Mouse (Mus musculus) embryonic facial prominence, embryonic 12.5 days (tissue): ENCODE measurements around the gene Rfxap. TPM values are rescaled to one million over a fixed set of nuclear protein-coding genes. Genes with fewer than 3 reads are reported as not detected.

ENCODE experiments used
- ATAC-seq: fragments of 200-750 bp; cut with Nextera tagmentation; 2 replicates; pipeline ENCODE4 v1.8.0; 2017; ENCODE audit not compliant: insufficient number of reproducible peaks, insufficient read depth, low FRiP score, low TSS enrichment
- H3K27ac ChIP-seq: fragments of 300-500 bp; sonication (generic); 2 replicates; pipeline ENCODE4 v1.5.1; 2016; ENCODE audit warnings: mild to moderate bottlenecking
- H3K27me3 ChIP-seq: fragments of 300-500 bp; sonication (generic); 2 replicates; pipeline ENCODE4 v1.6.1; 2016; ENCODE audit warnings: mild to moderate bottlenecking, moderate library complexity
- H3K36me3 ChIP-seq: fragments of 300-500 bp; sonication (generic); 2 replicates; pipeline ENCODE4 v1.6.1; 2016; ENCODE audit warnings: mild to moderate bottlenecking
- H3K4me1 ChIP-seq: fragments of 300-500 bp; sonication (generic); 2 replicates; pipeline ENCODE4 v1.6.1; 2016
- H3K4me2 ChIP-seq: fragments of 300-500 bp; sonication (generic); replicated peaks from 2 replicates; pipeline ENCODE4 v1.6.1; 2016; ENCODE audit warnings: mild to moderate bottlenecking, moderate library complexity
- H3K4me3 ChIP-seq: fragments of 300-500 bp; sonication (generic); 2 replicates; pipeline ENCODE4 v1.5.1; 2016; ENCODE audit warnings: mild to moderate bottlenecking
- H3K9ac ChIP-seq: fragments of 300-500 bp; sonication (generic); 2 replicates; pipeline ENCODE4 v1.6.1; 2016; ENCODE audit warnings: mild to moderate bottlenecking, moderate library complexity
- H3K9me3 ChIP-seq: fragments of 300-500 bp; sonication (generic); 2 replicates; pipeline ENCODE4 v1.6.1; 2016; ENCODE audit warnings: mild to moderate bottlenecking, moderate library complexity
- WGBS: fragments of 180-500 bp; shearing (Covaris S2); methylation state at CpG from one replicate; pipeline ENCODE4 v1.1.7; 2016; 5-methylcytosine and 5-hydroxymethylcytosine counted together
- polyA plus RNA-seq: library from polyadenylated mRNA; unstranded; fragments of >200 nt; fragmentation: Nextera tagmentation; extraction: Ambion mirVana; gene quantifications from 2 replicates; pipeline ENCODE4 v1.2.1, GENCODE M21; 2016

Gene Rfxap
- 67.3 and 72.4 TPM in 2 replicates for polyA plus RNA-seq

- WGBS, result under 1% methylated on average over 52 of the region's 52 CpGs
- H3K4me3 ChIP-seq, result peak within 1 kb of the TSS; percentile 75
- peak; percentile 92 for ATAC-seq
Measured at GRCm38 (mm10) chr3:54807666-54808217, at the start of gene Rfxap. Rfxap (minus strand) TSS chr3:54807791.

GRCm38 (mm10) chr3:54835421-54835820 lies 27.8 kb upstream of the Rfxap start:
- peaks cover 4% of the 10 kb centered on the region; the same call in 1 of the 2 replicates for H3K4me1 ChIP-seq
- H3K9me3 ChIP-seq, result no peaks in the 10 kb centered on the region
- no peak for ATAC-seq
- no peaks in the 10 kb centered on the region for H3K36me3 ChIP-seq
- no peak overlapping the region for H3K4me3 ChIP-seq
- H3K27me3 ChIP-seq, result no peaks in the 10 kb centered on the region
- 57% methylated on average over 2 of the region's 2 CpGs for WGBS
- H3K9ac ChIP-seq, result no peak overlapping the region
- no peak overlapping the region for H3K27ac ChIP-seq
- H3K4me2 ChIP-seq, result no peak overlapping the region

More at GRCm38 (mm10) chr3:54807666-54808217, at the start of gene Rfxap:
- H3K9ac ChIP-seq, result peak within 1 kb of the TSS; percentile 90
- H3K9me3 ChIP-seq, result no peaks in the 10 kb centered on the region
- peak within 1 kb of the TSS; percentile 86 for H3K27ac ChIP-seq
- H3K27me3 ChIP-seq, result no peaks in the 10 kb centered on the region
- peaks cover 10% of the 10 kb centered on the region for H3K36me3 ChIP-seq
- peak within 1 kb of the TSS; percentile 97 for H3K4me2 ChIP-seq
- peaks cover 18% of the 10 kb centered on the region for H3K4me1 ChIP-seq

DNA sequence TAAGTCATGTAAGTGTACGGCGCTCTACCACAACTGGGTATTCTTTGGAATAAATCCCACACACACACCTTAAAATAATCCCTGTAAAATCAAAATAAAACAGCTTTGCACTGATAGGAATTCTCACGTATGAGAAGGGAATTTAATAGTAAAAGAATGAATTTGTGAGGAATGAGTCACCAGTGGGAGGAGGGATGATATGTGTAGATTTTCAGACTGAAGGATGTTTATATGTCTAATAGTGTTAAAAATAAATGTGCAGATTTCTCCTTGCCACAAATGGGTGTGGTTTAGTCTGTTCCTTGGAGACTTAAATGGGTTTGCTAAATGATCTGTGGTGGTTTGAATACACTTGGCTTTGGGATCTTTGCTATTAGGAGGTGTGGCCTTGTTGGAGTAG lies 24.9 kb upstream of the Rfxap start:
- WGBS, result 75% methylated on average over 3 of the region's 3 CpGs
- Histone ChIP-seq H3K9me3 (no peaks in the 10 kb centered on the region), H3K4me3 (no peak overlapping the region), H3K4me2 (no peak overlapping the region), H3K36me3 (no peaks in the 10 kb centered on the region), H3K4me1 (peaks cover 4% of the 10 kb centered on the region; the same call in 1 of the 2 replicates), H3K27ac (no peak overlapping the region), H3K9ac (no peak overlapping the region), H3K27me3 (no peaks in the 10 kb centered on the region)
- ATAC-seq, result no peak

GRCm38 (mm10) chr3:54822526-54822925 lies 14.9 kb upstream of the Rfxap start:
- no peak for ATAC-seq
- H3K27me3 ChIP-seq, result no peaks in the 10 kb centered on the region
- H3K4me3 ChIP-seq, result no peak overlapping the region
- no peaks in the 10 kb centered on the region for H3K4me1 ChIP-seq
- H3K4me2 ChIP-seq, result no peak overlapping the region
- H3K9me3 ChIP-seq, result no peaks in the 10 kb centered on the region
- WGBS, result 67% methylated on average over 5 of the region's 5 CpGs
- no peak overlapping the region for H3K9ac ChIP-seq
- H3K36me3 ChIP-seq, result no peaks in the 10 kb centered on the region
- H3K27ac ChIP-seq, result no peak overlapping the region

DNA sequence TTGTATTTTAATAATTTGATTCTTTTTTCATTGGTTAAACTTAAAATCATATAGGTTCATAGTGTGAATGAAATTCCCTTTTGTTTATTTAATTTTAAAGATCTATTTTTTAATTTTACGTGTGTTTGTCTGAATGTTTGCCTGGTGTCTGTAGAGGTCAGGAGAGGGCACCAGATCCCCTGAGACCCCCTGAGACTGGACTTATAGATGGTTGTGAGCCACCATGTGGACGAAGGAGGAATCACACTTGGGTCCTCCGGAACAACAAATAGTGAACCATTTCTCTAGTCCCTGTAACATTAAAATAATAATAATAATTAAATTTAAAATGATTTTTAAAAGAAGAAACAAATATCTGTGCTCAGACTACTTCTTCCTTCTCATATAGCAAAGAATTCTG lies 7.7 kb upstream of the Rfxap start:
- Histone ChIP-seq H3K4me1 (no peaks in the 10 kb centered on the region), H3K4me3 (no peak overlapping the region), H3K9me3 (no peaks in the 10 kb centered on the region), H3K27ac (no peak overlapping the region), H3K27me3 (no peaks in the 10 kb centered on the region), H3K9ac (no peak overlapping the region), H3K4me2 (no peak overlapping the region), H3K36me3 (no peaks in the 10 kb centered on the region)
- no peak for ATAC-seq
- 15% methylated on average over 3 of the region's 3 CpGs for WGBS

DNA sequence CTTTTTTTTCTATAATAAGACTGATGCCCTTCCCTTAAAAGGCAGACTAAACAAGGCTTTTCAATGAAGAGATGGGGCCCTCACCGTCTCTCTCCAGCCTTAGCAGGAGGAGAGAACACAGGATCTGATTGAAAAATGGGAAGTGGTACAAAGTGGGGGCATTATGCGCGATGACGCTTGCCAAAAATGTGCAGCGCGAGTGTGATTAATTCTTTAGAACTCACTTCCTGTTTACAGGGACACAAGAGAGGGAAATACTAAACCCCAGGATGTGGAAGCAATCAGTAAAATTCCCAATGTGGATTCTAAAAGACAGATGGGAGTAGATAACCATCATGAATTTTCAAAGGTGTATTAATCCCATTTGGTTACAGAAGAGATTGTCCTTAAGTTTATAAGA lies 7.0 kb upstream of the Rfxap start:
- Histone ChIP-seq H3K27me3 (no peaks in the 10 kb centered on the region), H3K4me2 (no peak overlapping the region), H3K9ac (no peak overlapping the region), H3K9me3 (no peaks in the 10 kb centered on the region), H3K4me3 (no peak overlapping the region), H3K36me3 (no peaks in the 10 kb centered on the region), H3K4me1 (no peaks in the 10 kb centered on the region), H3K27ac (no peak overlapping the region)
- no peak for ATAC-seq
- WGBS, result 71% methylated on average over 6 of the region's 6 CpGs

- Histone ChIP-seq H3K27me3 (no peaks in the 10 kb centered on the region), H3K4me2 (no peak overlapping the region), H3K4me1 (no peaks in the 10 kb centered on the region), H3K4me3 (no peak overlapping the region), H3K36me3 (no peaks in the 10 kb centered on the region), H3K27ac (no peak overlapping the region), H3K9me3 (no peaks in the 10 kb centered on the region), H3K9ac (no peak overlapping the region)
- ATAC-seq, result no peak
- 70% methylated on average over 6 of the region's 6 CpGs for WGBS
Measured at GRCm38 (mm10) chr3:54813418-54813988, 5.9 kb upstream of the Rfxap start.

DNA sequence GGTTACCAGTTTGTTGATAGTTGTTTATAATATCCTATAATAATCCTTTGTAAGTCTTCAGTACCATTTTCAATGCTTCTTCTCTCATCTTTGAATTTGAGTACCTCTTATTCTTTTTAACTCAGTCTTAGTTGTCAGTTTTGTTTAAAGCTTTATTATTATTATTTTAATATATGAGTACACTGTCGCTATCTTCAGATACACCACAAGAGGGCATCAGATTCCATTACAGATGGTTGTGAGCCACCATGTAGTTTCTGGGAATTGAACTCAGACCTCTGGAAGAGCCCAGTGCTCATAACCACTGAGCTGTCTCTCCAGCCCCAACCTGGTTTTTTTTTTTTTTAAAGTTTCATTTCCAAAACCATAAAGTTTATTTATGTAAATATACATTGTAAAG lies 4.0 kb upstream of the Rfxap start:
- Histone ChIP-seq H3K4me3 (no peak overlapping the region), H3K9me3 (no peaks in the 10 kb centered on the region), H3K27ac (no peak overlapping the region), H3K9ac (no peak overlapping the region), H3K27me3 (no peaks in the 10 kb centered on the region), H3K36me3 (no peaks in the 10 kb centered on the region), H3K4me1 (peaks cover 2% of the 10 kb centered on the region), H3K4me2 (no peak overlapping the region)
- WGBS, result 56% methylated on average over 1 of the region's 1 CpGs
- ATAC-seq, result no peak

GRCm38 (mm10) chr3:54809111-54809510 lies 1.5 kb upstream of the Rfxap start:
- ATAC-seq, result no peak
- Histone ChIP-seq H3K9ac (no peak overlapping the region), H3K27me3 (no peaks in the 10 kb centered on the region), H3K4me2 (no peak overlapping the region), H3K4me1 (peaks cover 18% of the 10 kb centered on the region), H3K36me3 (peaks cover 3% of the 10 kb centered on the region; the same call in 1 of the 2 replicates), H3K27ac (no peak overlapping the region), H3K4me3 (no peak overlapping the region), H3K9me3 (no peaks in the 10 kb centered on the region)
- WGBS, result 63% methylated on average over 5 of the region's 5 CpGs

GRCm38 (mm10) chr3:54807061-54807661 lies 430 bp downstream of the Rfxap start:
- peak overlapping the region; percentile 75 for H3K4me3 ChIP-seq
- no peaks in the 10 kb centered on the region for H3K27me3 ChIP-seq
- H3K4me1 ChIP-seq, result peaks cover 18% of the 10 kb centered on the region
- under 1% methylated on average over 56 of the region's 56 CpGs for WGBS
- ATAC-seq, result peak; percentile 68
- H3K9ac ChIP-seq, result peak overlapping the region; percentile 90
- H3K9me3 ChIP-seq, result no peaks in the 10 kb centered on the region
- peak overlapping the region; percentile 86 for H3K27ac ChIP-seq
- peaks cover 10% of the 10 kb centered on the region for H3K36me3 ChIP-seq
- peak overlapping the region; percentile 97 for H3K4me2 ChIP-seq

GRCm38 (mm10) chr3:54803713-54804112 lies 3.9 kb downstream of the Rfxap start:
- no peak for ATAC-seq

DNA sequence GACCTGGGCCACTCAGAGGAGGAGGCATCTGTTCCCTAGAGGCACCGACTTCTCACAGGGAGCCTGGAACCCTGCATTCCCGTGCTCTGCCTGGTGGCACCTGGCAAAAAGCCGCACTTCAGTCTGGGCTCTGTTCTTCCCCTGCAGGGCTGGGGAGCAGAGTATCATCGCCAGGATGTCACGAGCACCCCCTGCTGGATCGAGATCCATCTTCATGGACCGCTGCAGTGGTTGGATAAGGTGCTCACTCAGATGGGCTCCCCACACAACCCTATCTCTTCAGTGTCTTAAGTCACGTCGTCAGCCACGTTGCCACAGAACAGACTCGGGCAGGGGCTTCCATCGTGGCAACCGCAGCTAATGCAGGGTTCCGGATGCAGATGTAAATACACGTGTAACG lies 10.4 kb downstream of the Rfxap start:
- peak; percentile 35; the same call in 1 of the 2 replicates for ATAC-seq
- H3K27ac ChIP-seq, result no peak overlapping the region
- H3K9me3 ChIP-seq, result peaks cover 5% of the 10 kb centered on the region; the same call in 1 of the 2 replicates
- H3K36me3 ChIP-seq, result peaks cover 8% of the 10 kb centered on the region; the same call in 1 of the 2 replicates
- H3K4me1 ChIP-seq, result no peaks in the 10 kb centered on the region
- no peaks in the 10 kb centered on the region; the same call in 1 of the 2 replicates for H3K27me3 ChIP-seq
- no peak overlapping the region for H3K4me2 ChIP-seq
- WGBS, result 40% methylated on average over 16 of the region's 16 CpGs
- H3K9ac ChIP-seq, result no peak overlapping the region
- H3K4me3 ChIP-seq, result no peak overlapping the region

More at GRCm38 (mm10) chr3:54803713-54804112, 3.9 kb downstream of the Rfxap start:
- Histone ChIP-seq H3K9ac (no peak overlapping the region), H3K4me2 (no peak overlapping the region), H3K27ac (no peak overlapping the region), H3K4me3 (no peak overlapping the region), H3K4me1 (peaks cover 18% of the 10 kb centered on the region), H3K27me3 (no peaks in the 10 kb centered on the region), H3K36me3 (peaks cover 10% of the 10 kb centered on the region), H3K9me3 (no peaks in the 10 kb centered on the region)
- WGBS, result 96% methylated on average over 8 of the region's 8 CpGs
